ENCODE assay signal across 7 mouse cellular contexts in genomic region chr15:89197056-89197455, GRCm38 (mm10). TPM values are rescaled to one million over a fixed set of nuclear protein-coding genes. Genes with fewer than 3 reads are reported as not detected.
A peak's percentile ranks its signal among the peaks of the same experiment; 100 is the strongest.
DNase-seq lines count a peak whose midpoint lies in the region; ATAC-seq and TF ChIP-seq lines count a peak whose summit lies in the region.

No protein-coding gene starts in this region.

- peak overlapping the region; percentile 96 for H3K9ac ChIP-seq in lung, embryonic 14.5 days
- peak overlapping the region; percentile 98 for H3K9ac ChIP-seq in intestine, embryonic 16.5 days (ENCODE audit: low read depth, low read length)
- peak overlapping the region; percentile 100 for H3K9ac ChIP-seq in neural tube, embryonic 15.5 days (replicated peaks)

- H3K27ac ChIP-seq in lung, embryonic 14.5 days (ENCODE audit: low read depth) = peak overlapping the region; percentile 98; the same call in 1 of the 2 replicates
- H3K27ac ChIP-seq in forebrain, embryonic 10.5 days = peak overlapping the region; percentile 99
- no peak overlapping the region for H3K27ac ChIP-seq in intestine, embryonic 16.5 days (ENCODE audit: low read length)
- H3K27ac ChIP-seq in neural tube, embryonic 15.5 days (replicated peaks) = peak overlapping the region; percentile 99

- no peak for ATAC-seq in lung, embryonic 14.5 days (ENCODE audit: insufficient read depth)
- no peak for ATAC-seq in intestine, embryonic 16.5 days
- ATAC-seq in neural tube, embryonic 15.5 days (ENCODE audit: low FRiP score) = no peak

- H3K4me3 ChIP-seq in lung, embryonic 14.5 days (ENCODE audit: low read depth, low read length) = peak overlapping the region; percentile 93
- H3K4me3 ChIP-seq in forebrain, embryonic 10.5 days = peak overlapping the region; percentile 96
- peak overlapping the region; percentile 96 for H3K4me3 ChIP-seq in intestine, embryonic 16.5 days (ENCODE audit: low read length)
- peak overlapping the region; percentile 97 for H3K4me3 ChIP-seq in neural tube, embryonic 15.5 days (replicated peaks)

- DNase-seq in lung, embryonic 14.5 days = no peak
- no peak for DNase-seq in lung, postnatal 36 days
- no peak for DNase-seq in forebrain, embryonic 10.5 days (ENCODE audit: extremely low spot score, low spot score)
- DNase-seq in frontal cortex, postnatal 25 days (ENCODE audit: low spot score in 2 of 2) = no peak
- no peak for DNase-seq in urinary bladder, postnatal 10 days (ENCODE audit: low spot score)

- H3K36me3 ChIP-seq in lung, embryonic 14.5 days (ENCODE audit: insufficient read depth) = no peaks in the 10 kb centered on the region
- peaks cover 14% of the 10 kb centered on the region for H3K36me3 ChIP-seq in forebrain, embryonic 10.5 days (replicated peaks)
- no peaks in the 10 kb centered on the region for H3K36me3 ChIP-seq in intestine, embryonic 16.5 days (ENCODE audit: control insufficient read depth, insufficient read depth, low read length)
- 0 out of 2 replicates have a peak, but pooled peaks cover 3% of the 10 kb centered on the region for H3K36me3 ChIP-seq in neural tube, embryonic 15.5 days

- no peaks in the 10 kb centered on the region for H3K9me3 ChIP-seq in lung, embryonic 14.5 days (ENCODE audit: low read depth, low read length)
- peaks cover 2% of the 10 kb centered on the region; the same call in 1 of the 2 replicates for H3K9me3 ChIP-seq in forebrain, embryonic 10.5 days
- no peaks in the 10 kb centered on the region for H3K9me3 ChIP-seq in intestine, embryonic 16.5 days (ENCODE audit: control insufficient read depth, low read length)
- 0 out of 2 replicates have a peak, but pooled peaks cover 1% of the 10 kb centered on the region for H3K9me3 ChIP-seq in neural tube, embryonic 15.5 days (replicated peaks)

- H3K4me1 ChIP-seq in lung, embryonic 14.5 days (ENCODE audit: insufficient read depth) = peaks cover 13% of the 10 kb centered on the region
- peaks cover 24% of the 10 kb centered on the region for H3K4me1 ChIP-seq in forebrain, embryonic 10.5 days
- H3K4me1 ChIP-seq in intestine, embryonic 16.5 days (ENCODE audit: control insufficient read depth, insufficient read depth, low read length) = peaks cover 12% of the 10 kb centered on the region
- H3K4me1 ChIP-seq in neural tube, embryonic 15.5 days = peaks cover 24% of the 10 kb centered on the region

- TF ChIP-seq CTCF in lung, embryonic 14.5 days (IDR thresholded peaks at IDR 0.05; ENCODE audit: low read depth) = no peak

- WGBS in lung, embryonic 14.5 days = 61% methylated on average over 15 of the region's 15 CpGs
- WGBS in forebrain, embryonic 10.5 days = 75% methylated on average over 15 of the region's 15 CpGs
- 68% methylated on average over 15 of the region's 15 CpGs for WGBS in intestine, embryonic 16.5 days
- 61% methylated on average over 15 of the region's 15 CpGs for WGBS in neural tube, embryonic 15.5 days

- peak overlapping the region; percentile 85 for H3K4me2 ChIP-seq in lung, embryonic 14.5 days
- peak overlapping the region; percentile 82 for H3K4me2 ChIP-seq in intestine, embryonic 16.5 days (ENCODE audit: low read depth, low read length)
- H3K4me2 ChIP-seq in neural tube, embryonic 15.5 days = peak overlapping the region; percentile 77

- H3K27me3 ChIP-seq in lung, embryonic 14.5 days (ENCODE audit: insufficient read depth, low read length) = no peaks in the 10 kb centered on the region
- H3K27me3 ChIP-seq in forebrain, embryonic 10.5 days (ENCODE audit: poor library complexity, severe bottlenecking) = no peaks in the 10 kb centered on the region
- H3K27me3 ChIP-seq in intestine, embryonic 16.5 days (replicated peaks; ENCODE audit: control insufficient read depth, insufficient read depth, low read length) = no peaks in the 10 kb centered on the region
- H3K27me3 ChIP-seq in neural tube, embryonic 15.5 days (replicated peaks) = no peaks in the 10 kb centered on the region

RNA-seq across cellular contexts. Expression of gene Dennd6b, which starts 0.8 kb away (rescaled TPM):
- polyA plus RNA-seq in lung, embryonic 14.5 days (2014; fragmentation: Nextera tagmentation; extraction: Ambion mirVana) = 9.2 and 11.0 TPM in 2 replicates
- polyA plus RNA-seq in forebrain, embryonic 10.5 days (2016; fragmentation: Nextera tagmentation; extraction: Ambion mirVana) = 26.4 and 27.7 TPM in 2 replicates
- polyA plus RNA-seq in intestine, embryonic 16.5 days (2015; fragmentation: Nextera tagmentation; extraction: Ambion mirVana) = 10.9 and 13.0 TPM in 2 replicates
- 77.2 and 91.0 TPM in 2 replicates for polyA plus RNA-seq in neural tube, embryonic 15.5 days (2015; fragmentation: Nextera tagmentation; extraction: Ambion mirVana)

RNA-seq across cellular contexts. Expression of gene Ppp6r2, which starts 14.3 kb away (rescaled TPM):
- 25.6 and 27.8 TPM in 2 replicates for polyA plus RNA-seq in lung, embryonic 14.5 days (2014; fragmentation: Nextera tagmentation; extraction: Ambion mirVana)
- 24.2 and 28.8 TPM in 2 replicates for polyA plus RNA-seq in forebrain, embryonic 10.5 days (2016; fragmentation: Nextera tagmentation; extraction: Ambion mirVana)
- polyA plus RNA-seq in intestine, embryonic 16.5 days (2015; fragmentation: Nextera tagmentation; extraction: Ambion mirVana) = 18.0 and 20.1 TPM in 2 replicates
- polyA plus RNA-seq in neural tube, embryonic 15.5 days (2015; fragmentation: Nextera tagmentation; extraction: Ambion mirVana) = 62.8 and 67.7 TPM in 2 replicates

RNA-seq across cellular contexts. Expression of gene Plxnb2, which starts 16.5 kb away (rescaled TPM):
- 149 and 156 TPM in 2 replicates for polyA plus RNA-seq in lung, embryonic 14.5 days (2014; fragmentation: Nextera tagmentation; extraction: Ambion mirVana)
- 144 and 155 TPM in 2 replicates for polyA plus RNA-seq in forebrain, embryonic 10.5 days (2016; fragmentation: Nextera tagmentation; extraction: Ambion mirVana)
- 98.5 and 104 TPM in 2 replicates for polyA plus RNA-seq in intestine, embryonic 16.5 days (2015; fragmentation: Nextera tagmentation; extraction: Ambion mirVana)
- polyA plus RNA-seq in neural tube, embryonic 15.5 days (2015; fragmentation: Nextera tagmentation; extraction: Ambion mirVana) = 69.4 and 72.3 TPM in 2 replicates

RNA-seq across cellular contexts. Expression of gene Mapk11, which starts 47.6 kb away (rescaled TPM):
- polyA plus RNA-seq in lung, embryonic 14.5 days (2014; fragmentation: Nextera tagmentation; extraction: Ambion mirVana) = 11.3 and 13.3 TPM in 2 replicates
- polyA plus RNA-seq in forebrain, embryonic 10.5 days (2016; fragmentation: Nextera tagmentation; extraction: Ambion mirVana) = 35.7 and 36.3 TPM in 2 replicates
- 4.7 and 5.0 TPM in 2 replicates for polyA plus RNA-seq in intestine, embryonic 16.5 days (2015; fragmentation: Nextera tagmentation; extraction: Ambion mirVana)
- polyA plus RNA-seq in neural tube, embryonic 15.5 days (2015; fragmentation: Nextera tagmentation; extraction: Ambion mirVana) = 22.5 and 27.5 TPM in 2 replicates

RNA-seq across cellular contexts. Expression of gene Mapk12, which starts 56.6 kb away (rescaled TPM):
- polyA plus RNA-seq in lung, embryonic 14.5 days (2014; fragmentation: Nextera tagmentation; extraction: Ambion mirVana) = 11.4 and 11.9 TPM in 2 replicates
- 34.9 and 38.4 TPM in 2 replicates for polyA plus RNA-seq in forebrain, embryonic 10.5 days (2016; fragmentation: Nextera tagmentation; extraction: Ambion mirVana)
- polyA plus RNA-seq in intestine, embryonic 16.5 days (2015; fragmentation: Nextera tagmentation; extraction: Ambion mirVana) = 2.7 and 3.1 TPM in 2 replicates
- polyA plus RNA-seq in neural tube, embryonic 15.5 days (2015; fragmentation: Nextera tagmentation; extraction: Ambion mirVana) = 4.8 and 5.2 TPM in 2 replicates
